16 mouse cellular contexts compared by ENCODE assay signal in the genomic region with DNA sequence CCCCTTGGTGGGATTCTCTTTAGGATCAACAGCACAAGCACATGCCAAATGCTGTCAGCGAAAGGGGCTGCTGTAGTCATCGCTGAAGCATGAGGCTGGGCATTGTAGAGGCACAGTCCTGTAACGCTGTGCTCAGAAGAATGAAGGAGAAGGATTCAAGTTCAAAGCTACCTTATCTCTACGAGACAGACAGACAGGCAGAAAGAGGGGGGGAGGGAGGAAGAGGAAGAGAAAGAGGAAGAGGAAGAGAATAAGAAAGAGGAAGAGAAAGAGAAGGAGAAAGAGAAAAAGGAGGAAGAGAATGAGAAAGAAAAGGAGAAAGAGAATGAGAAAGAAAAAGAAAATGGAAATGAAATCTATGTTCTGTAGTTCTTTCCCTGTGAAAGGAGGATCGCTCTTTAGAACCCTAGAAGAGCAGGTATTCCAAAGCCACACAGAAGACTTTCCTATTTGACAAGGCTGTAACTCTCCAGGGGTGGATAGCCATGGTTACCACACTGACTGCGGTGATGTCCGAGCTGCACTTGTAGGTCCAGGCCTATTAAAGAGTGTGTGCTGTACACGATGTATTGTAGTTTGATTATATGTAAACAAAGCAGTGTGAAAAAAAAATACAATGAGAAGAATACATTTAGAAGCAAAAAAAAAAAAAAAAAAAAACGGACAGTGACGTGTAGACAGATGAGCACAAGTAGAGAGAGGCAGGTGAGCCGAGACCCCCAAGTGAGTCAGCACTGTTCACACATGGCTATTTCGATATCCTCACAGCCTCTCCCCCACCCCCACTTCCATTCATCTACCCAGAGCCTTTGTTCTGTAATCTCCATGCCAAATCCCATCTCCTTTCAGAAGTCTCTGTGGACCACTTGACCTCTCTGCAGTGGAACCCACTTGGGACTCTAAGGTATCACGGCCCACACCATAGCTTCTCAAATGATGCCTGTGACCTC.
"Had no signal": no experiment of that assay in that cellular context is flagged by ENCODE, and none has a peak within 500 bp of the region (broad histone marks: within the 10 kb centered on the region; RNA-seq: fewer than 3 reads in every experiment).

No protein-coding gene starts in this region.

- H3K27me3 ChIP-seq: liver, embryonic 15.5 days; neural tube, embryonic 12.5 days; stomach, embryonic 15.5 days had no signal

- H3K4me3 ChIP-seq: left cerebral cortex, adult 2 months; limb, embryonic 10.5 days; liver, embryonic 15.5 days; myocyte; neural tube, embryonic 12.5 days; stomach, embryonic 15.5 days had no signal

- H3K4me2 ChIP-seq: liver, embryonic 11.5 days; liver, embryonic 15.5 days; lung, embryonic 14.5 days; neural tube, embryonic 12.5 days; stomach, embryonic 15.5 days had no signal

- ATAC-seq: intestine, postnatal 0 days had no signal

- H3K27ac ChIP-seq: left cerebral cortex, adult 2 months; limb, embryonic 10.5 days; liver, embryonic 15.5 days; neural tube, embryonic 12.5 days; stomach, embryonic 15.5 days had no signal

- DNase-seq: kidney, adult 8-10 months; kidney, postnatal 25 days; lung, embryonic 14.5 days; lung, postnatal 10 days; lung, postnatal 4 days; right cerebral cortex, postnatal 14 days; thymus, adult 2 months; thymus, postnatal 25 days had no signal

- H3K9ac ChIP-seq: liver, embryonic 15.5 days; lung, embryonic 14.5 days; neural tube, embryonic 12.5 days; stomach, embryonic 15.5 days had no signal

- H3K36me3 ChIP-seq: limb, embryonic 10.5 days; liver, embryonic 15.5 days; neural tube, embryonic 12.5 days; stomach, embryonic 15.5 days had no signal

- H3K9me3 ChIP-seq: limb, embryonic 10.5 days; liver, embryonic 15.5 days; neural tube, embryonic 12.5 days; stomach, embryonic 15.5 days had no signal
